8 mouse cellular contexts compared by ENCODE assay signal in genomic region chr8:61223283-61223682, GRCm38 (mm10). TPM values are rescaled to one million over a fixed set of nuclear protein-coding genes. Genes with fewer than 3 reads are reported as not detected.
DNase-seq lines count a peak whose midpoint lies in the region; ATAC-seq and TF ChIP-seq lines count a peak whose summit lies in the region.

No protein-coding gene starts in this region.

- no peak for DNase-seq in kidney, adult 2 months
- DNase-seq in kidney, postnatal 25 days: no peak
- no peak for DNase-seq in hindbrain, embryonic 14.5 days (ENCODE audit: low spot score)
- DNase-seq in urinary bladder, postnatal 14 days (ENCODE audit: low spot score): no peak
- DNase-seq in right cerebral cortex, postnatal 10 days (ENCODE audit: low spot score in 2 of 2): no peak
- DNase-seq in natural killer cell, adult 2 months (ENCODE audit: low spot score in 2 of 2): no peak

- no peaks in the 10 kb centered on the region for H3K9me3 ChIP-seq in hindbrain, embryonic 14.5 days (ENCODE audit: control insufficient read depth, low read length)
- H3K9me3 ChIP-seq in midbrain, embryonic 15.5 days: no peaks in the 10 kb centered on the region

- peaks cover 10% of the 10 kb centered on the region; the same call in 1 of the 2 replicates for H3K4me1 ChIP-seq in kidney, adult 2 months (ENCODE audit: control insufficient read depth, insufficient read depth, low read length)
- peaks cover 7% of the 10 kb centered on the region for H3K4me1 ChIP-seq in bone marrow macrophage, adult 2 months (ENCODE audit: control insufficient read depth, insufficient read depth, low read length)
- H3K4me1 ChIP-seq in hindbrain, embryonic 14.5 days (replicated peaks; ENCODE audit: control insufficient read depth, insufficient read depth, low read length): peaks cover 25% of the 10 kb centered on the region
- H3K4me1 ChIP-seq in midbrain, embryonic 15.5 days: peaks cover 28% of the 10 kb centered on the region

- 0 out of 2 replicates have a peak, but pooled peaks cover 1% of the 10 kb centered on the region for H3K36me3 ChIP-seq in kidney, adult 2 months (ENCODE audit: control insufficient read depth, insufficient read depth, low read length)
- H3K36me3 ChIP-seq in hindbrain, embryonic 14.5 days (replicated peaks; ENCODE audit: control insufficient read depth, insufficient read depth): no peaks in the 10 kb centered on the region
- no peaks in the 10 kb centered on the region for H3K36me3 ChIP-seq in midbrain, embryonic 15.5 days (replicated peaks)

- H3K4me3 ChIP-seq in kidney, adult 2 months (ENCODE audit: insufficient read depth, low read depth, low read length): peak overlapping the region; percentile 99
- peak overlapping the region; percentile 90 for H3K4me3 ChIP-seq in bone marrow macrophage, adult 2 months (ENCODE audit: insufficient read depth, low read length)
- H3K4me3 ChIP-seq in hindbrain, embryonic 14.5 days (replicated peaks; ENCODE audit: low read length): peak overlapping the region; percentile 87
- peak overlapping the region; percentile 86 for H3K4me3 ChIP-seq in midbrain, embryonic 15.5 days

- peak overlapping the region; percentile 89; the same call in 1 of the 2 replicates for H3K27ac ChIP-seq in kidney, adult 2 months (ENCODE audit: insufficient read depth, low read depth, low read length)
- H3K27ac ChIP-seq in bone marrow macrophage, adult 2 months (ENCODE audit: insufficient read depth, low read depth, low read length): 0 out of 2 replicates have a peak overlapping the region, but pooled peaks have one; percentile 54
- H3K27ac ChIP-seq in hindbrain, embryonic 14.5 days: peak overlapping the region; percentile 87; the same call in 1 of the 2 replicates
- peak overlapping the region; percentile 83 for H3K27ac ChIP-seq in midbrain, embryonic 15.5 days

- H3K9ac ChIP-seq in hindbrain, embryonic 14.5 days: peak overlapping the region; percentile 93
- peak overlapping the region; percentile 89 for H3K9ac ChIP-seq in midbrain, embryonic 15.5 days

- ATAC-seq in hindbrain, embryonic 14.5 days (ENCODE audit: low FRiP score): no peak
- no peak for ATAC-seq in midbrain, embryonic 15.5 days (replicated peaks)

- 53% methylated on average over 5 of the region's 5 CpGs for WGBS in kidney, adult 2 months
- 37% methylated on average over 5 of the region's 5 CpGs for WGBS in hindbrain, embryonic 14.5 days
- 35% methylated on average over 5 of the region's 5 CpGs for WGBS in midbrain, embryonic 15.5 days

- no peaks in the 10 kb centered on the region for H3K27me3 ChIP-seq in kidney, adult 2 months (replicated peaks; ENCODE audit: control insufficient read depth, insufficient read depth, low read length)
- H3K27me3 ChIP-seq in hindbrain, embryonic 14.5 days (ENCODE audit: control insufficient read depth, insufficient read depth, low read length): no peaks in the 10 kb centered on the region
- H3K27me3 ChIP-seq in midbrain, embryonic 15.5 days (replicated peaks): no peaks in the 10 kb centered on the region

- peak overlapping the region; percentile 93 for H3K4me2 ChIP-seq in hindbrain, embryonic 14.5 days (replicated peaks)
- peak overlapping the region; percentile 73 for H3K4me2 ChIP-seq in midbrain, embryonic 15.5 days

- TF ChIP-seq CTCF in kidney, adult 2 months (conservative IDR thresholded peaks at IDR 0.05; ENCODE audit: insufficient read depth, insufficient read length, low read depth, low read length): no peak
- no peak for TF ChIP-seq CTCF in bone marrow macrophage, adult 2 months (IDR thresholded peaks at IDR 0.05; ENCODE audit: low read depth, low read length)

- no peak for TF ChIP-seq POLR2A in kidney, adult 2 months (IDR thresholded peaks at IDR 0.05; ENCODE audit: low read depth, low read length)
- no peak for TF ChIP-seq POLR2A in bone marrow macrophage, adult 2 months (IDR thresholded peaks at IDR 0.05; ENCODE audit: borderline replicate concordance, low read depth, low read length)

RNA-seq across cellular contexts. Expression of gene Sh3rf1, which starts 0.4 kb away (rescaled TPM):
- 14.4 and 15.3 TPM in 2 replicates for polyA plus RNA-seq in kidney, adult 2 months (2012; rRNA removed)
- 2.2 TPM in 2 replicates for polyA plus RNA-seq in bone marrow macrophage, adult 2 months (2012; ENCODE audit: insufficient read depth, insufficient read length, missing spikeins)
- polyA plus RNA-seq in hindbrain, embryonic 14.5 days (2014; fragmentation: Nextera tagmentation; extraction: Ambion mirVana): 28.8 and 32.2 TPM in 2 replicates
- polyA plus RNA-seq in midbrain, embryonic 15.5 days (2015; fragmentation: Nextera tagmentation; extraction: Ambion mirVana): 29.9 and 30.7 TPM in 2 replicates
